Mouse (Mus musculus) testis, adult 2 months (tissue): ENCODE data around the gene Ksr1.

Experiments
- CTCF ChIP-seq: fragments of 200-500 bp; IDR thresholded peaks from 2 replicates; pipeline ENCODE4 v1.5.1; 2012; ENCODE audit warnings: low read depth, mild to moderate bottlenecking, inconsistent platforms, low read length, moderate library complexity; ENCODE audit not compliant: control insufficient read depth, insufficient read depth, insufficient replicate concordance
- POLR2A ChIP-seq: fragments of 200-500 bp; IDR thresholded peaks from 2 replicates; pipeline ENCODE4 v1.6.1; 2012; ENCODE audit warnings: low read depth, mild to moderate bottlenecking, inconsistent platforms, low read length, moderate library complexity; ENCODE audit not compliant: control insufficient read depth

DNA sequence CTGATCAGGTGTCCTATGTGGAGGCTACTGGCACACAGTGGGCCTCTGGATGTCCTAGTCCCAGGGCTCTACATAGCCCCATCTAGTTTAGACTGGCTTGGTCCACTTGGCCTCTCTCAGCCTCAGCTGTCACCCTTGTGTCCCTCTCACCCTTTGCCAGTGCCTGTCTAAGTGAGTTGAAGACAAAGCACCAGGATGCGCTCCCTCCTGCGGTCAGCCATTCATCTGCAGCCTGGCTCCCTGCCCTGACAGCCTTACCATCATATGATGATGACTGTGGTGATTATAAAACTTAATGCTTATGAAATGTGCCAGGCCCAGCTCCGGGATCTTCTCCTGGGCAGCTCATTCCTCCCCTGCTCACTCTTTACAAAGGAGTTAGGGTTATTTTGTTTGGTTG lies 30.5 kb upstream of the Ksr1 start:
- no peak for TF ChIP-seq CTCF
- no peak for TF ChIP-seq POLR2A
